Mouse (Mus musculus): ENCODE measurements around the gene Recql.
"Not testable (repeated sequence)": the region's sequence is repeated elsewhere in the genome, so short reads cannot be mapped to it uniquely, and the experiment has no call there.

Recql gene

GRCm38 (mm10) chr6:142363019-142363576 is 23.8 kb downstream of the Recql start:
- DNase-seq, result peak; percentile 9 to 14

- no peak for DNase-seq
These were observed 24.9 kb downstream of the Recql start for GRCm38 (mm10) chr6:142362036-142362435.

DNA sequence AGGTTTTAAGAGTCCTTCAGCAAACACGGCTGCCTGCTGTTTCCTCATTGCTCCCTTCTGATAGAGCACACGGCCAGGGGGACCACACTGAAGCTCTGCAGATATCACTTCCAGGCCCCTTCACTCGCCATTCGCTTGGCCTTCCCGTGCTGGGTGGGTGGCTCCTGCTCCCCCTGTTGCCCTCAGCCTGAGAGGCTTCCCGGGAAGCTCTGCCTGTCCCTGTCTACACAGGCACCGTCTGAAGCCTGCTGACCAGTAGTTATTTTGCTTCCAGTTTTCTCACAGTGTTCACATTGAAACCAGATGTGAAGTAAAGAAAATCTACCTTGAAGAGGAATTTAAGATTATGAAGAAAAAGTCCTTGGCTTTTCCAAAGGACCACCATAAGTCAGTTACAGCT is 29.8 kb downstream of the Recql start:
- no peak for DNase-seq

GRCm38 (mm10) chr6:142352099-142352498 is 34.8 kb downstream of the Recql start:
- DNase-seq, result not testable (repeated sequence)

DNA sequence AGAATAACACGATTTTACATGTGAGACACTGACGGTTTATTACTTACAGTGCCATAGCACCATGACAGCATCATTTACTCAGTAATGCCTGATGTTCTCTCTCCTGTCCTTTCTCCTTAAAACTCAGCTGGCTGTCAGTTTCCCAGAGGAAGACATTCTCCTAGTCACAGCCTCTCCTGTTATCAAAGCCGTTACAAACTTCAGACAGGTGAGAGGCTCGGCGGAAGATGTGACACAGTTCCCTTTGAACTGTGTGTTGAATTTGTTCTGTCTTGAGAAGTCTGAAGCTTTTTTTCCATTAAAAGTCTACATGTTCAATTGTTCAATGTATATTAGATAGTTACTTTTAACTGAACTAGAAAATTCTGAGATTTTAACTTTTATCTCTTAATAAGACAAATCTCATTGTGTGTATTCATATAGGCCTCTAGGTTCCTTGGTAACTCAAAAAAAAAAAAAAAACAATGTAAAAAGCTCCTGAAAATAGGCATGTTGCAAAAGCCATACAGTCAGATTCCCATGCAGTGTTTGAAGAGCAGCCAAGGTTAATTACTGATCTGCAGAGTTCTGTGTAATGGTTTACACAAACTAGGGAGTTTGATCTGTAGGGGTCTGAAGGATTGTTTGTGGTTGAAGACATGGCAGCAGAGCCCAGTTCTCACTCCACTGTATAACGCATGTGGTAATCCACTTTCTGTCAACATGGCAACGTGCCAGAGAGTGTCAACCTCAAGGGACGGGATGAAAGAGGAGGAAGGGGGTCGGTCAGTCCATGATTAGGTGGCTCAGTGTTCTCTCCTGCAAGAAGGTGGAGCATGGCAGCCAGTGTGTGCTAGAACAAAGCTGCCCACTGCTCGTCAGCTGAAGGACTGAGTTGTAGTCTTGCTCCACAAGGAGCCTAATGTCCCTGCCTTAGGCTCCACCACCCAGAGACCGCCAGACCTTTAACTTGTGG is 39.2 kb downstream of the Recql start:
- peak in 1 of 2 experiments; percentile 17 for DNase-seq

DNA sequence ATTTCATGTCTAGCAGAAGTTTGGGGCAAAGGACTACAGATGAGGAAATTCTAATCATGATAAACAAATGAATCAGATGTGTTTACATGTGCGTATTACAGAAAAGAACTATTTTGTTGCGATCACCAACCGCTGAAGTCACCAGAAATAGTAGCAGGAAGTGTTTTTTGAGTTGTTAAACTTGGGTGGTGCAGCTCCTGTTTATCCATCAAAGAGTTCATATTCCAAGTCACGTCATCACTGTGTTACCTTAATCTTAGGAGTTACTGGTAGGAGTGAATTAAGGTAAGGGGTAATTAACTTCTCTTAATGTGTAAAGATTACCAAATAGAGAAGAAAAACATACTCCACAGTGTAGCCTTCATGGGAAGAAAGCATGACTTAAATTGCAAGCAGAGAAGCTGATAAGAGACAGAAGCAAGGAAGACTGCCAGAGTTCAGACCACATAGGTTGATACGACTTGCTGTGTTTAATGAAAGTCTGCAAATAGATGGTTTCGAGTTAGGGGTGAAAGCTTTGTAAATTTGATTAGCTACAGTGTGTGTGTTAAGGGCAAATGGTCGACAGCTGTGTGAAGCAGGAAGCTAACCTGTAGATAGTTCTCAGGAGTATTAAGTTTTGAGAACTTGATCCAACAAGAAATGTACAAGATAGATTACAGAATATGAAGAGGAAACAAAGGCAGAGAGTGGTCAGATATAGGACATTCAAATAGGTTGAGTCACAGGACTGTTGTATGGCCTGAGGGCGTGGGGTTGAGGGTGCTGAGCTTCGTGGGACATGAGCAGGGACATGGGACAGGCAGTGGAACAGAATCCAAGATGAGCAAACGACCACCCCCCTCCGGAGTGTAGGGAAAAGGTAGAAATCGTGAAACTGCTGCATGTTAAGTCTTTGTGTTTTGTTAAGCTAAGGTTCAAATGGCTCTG is 40.4 kb downstream of the Recql start:
- no peak for DNase-seq

DNA sequence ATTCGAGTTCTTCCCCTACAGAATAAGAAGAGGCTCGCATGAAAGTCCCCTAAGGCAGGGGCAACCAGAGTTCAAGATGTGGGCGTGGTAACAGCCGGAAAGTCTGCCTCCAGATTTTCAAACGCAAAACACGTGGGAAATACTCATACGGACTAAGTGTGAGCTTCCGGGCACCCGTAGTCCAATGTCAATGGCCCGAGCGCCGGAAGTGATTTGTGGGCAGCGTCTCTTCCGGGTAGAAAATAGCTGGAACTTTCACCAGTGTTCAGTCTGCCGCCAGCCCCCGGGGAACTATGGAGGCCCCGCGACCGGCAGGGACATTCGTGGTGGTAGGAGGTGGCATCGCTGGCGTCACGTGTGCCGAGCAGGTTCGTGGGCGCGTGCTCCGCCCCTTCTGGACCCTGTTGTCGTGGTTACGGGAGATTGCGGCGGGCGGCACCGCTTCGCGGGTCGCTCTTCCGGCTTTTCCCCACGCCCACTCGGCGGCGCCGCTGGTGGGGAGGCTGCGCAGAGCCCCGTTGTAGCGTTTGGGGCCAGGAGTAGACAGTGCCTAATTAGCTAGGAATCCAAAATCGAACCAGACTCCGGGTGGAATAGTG is 41.3 kb downstream of the Recql start, which contains the start of gene Pyroxd1:
Gene Pyroxd1 (plus strand): TSS at position 215 of the 599 bp plus-strand sequence.
- DNase-seq, result peak; percentile 84 to 85

DNA sequence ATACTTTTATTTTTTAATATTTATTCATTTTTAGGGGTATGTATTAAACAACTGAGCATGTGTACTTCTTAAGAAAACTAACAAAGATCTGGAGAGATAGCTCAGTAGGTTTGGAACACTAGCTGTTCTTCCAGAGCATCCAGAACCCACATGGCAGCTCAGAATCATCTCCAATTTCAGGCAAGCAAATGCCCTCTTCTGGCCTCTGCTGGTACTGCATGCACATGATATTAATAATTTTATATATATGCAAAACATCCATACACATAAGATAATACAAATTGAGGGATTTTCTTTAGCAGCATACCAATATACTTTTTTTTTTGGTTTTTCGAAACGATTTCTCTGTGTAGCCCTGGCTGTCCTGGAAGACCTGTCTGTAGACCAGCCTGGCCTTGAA is 43.3 kb downstream of the Recql start:
- peak; percentile 64 to 76 for DNase-seq

- no peak for DNase-seq
These were observed 47.3 kb downstream of the Recql start for GRCm38 (mm10) chr6:142339576-142339975.

DNA sequence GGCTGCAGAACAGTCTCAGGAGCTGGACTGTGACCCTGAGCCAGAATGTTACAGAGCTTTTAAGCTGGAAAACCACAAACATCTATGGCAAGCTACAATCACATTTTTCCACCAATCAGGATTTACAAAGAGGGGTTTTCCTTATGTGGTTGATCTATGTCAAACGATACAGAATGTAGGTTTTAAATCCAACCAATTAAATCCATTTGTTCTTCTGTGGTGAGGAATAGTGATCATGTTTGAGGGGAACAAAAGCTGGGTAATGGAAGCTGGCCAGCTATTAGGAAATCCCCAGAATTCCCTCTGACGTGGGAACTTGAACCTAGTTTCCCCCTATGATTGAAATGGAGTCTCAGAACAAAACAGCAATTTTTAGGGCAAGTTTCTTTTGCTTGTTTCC is 47.9 kb downstream of the Recql start:
- no peak for DNase-seq

- no peak for DNase-seq
These were observed 57.7 kb downstream of the Recql start for GRCm38 (mm10) chr6:142329201-142329600.

GRCm38 (mm10) chr6:142326598-142326997 is 60.3 kb downstream of the Recql start:
- no peak for DNase-seq

DNA sequence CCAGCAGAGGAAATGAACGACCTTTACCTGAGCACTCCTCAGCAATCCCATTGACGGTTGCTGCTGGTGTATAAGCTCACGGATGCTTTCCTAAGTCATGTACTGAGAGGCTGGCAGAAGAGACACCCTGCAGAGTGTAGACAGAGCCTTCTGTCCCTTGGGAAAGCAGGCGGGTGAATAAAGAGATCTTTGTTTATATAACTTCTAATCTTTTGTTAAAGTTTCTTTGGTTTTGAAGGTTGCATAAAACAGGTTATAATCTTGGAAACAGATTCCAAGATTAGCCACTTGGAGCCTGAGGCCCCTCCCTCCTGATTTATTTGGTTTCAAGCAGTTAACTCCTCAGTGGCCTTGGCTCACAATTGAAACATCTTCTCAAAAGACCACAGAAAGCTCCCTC is 64.0 kb downstream of the Recql start, which contains the start of gene Slco1a5:
Gene Slco1a5 (minus strand): TSS at position 101 of the 400 bp plus-strand sequence.
- DNase-seq, result no peak

DNA sequence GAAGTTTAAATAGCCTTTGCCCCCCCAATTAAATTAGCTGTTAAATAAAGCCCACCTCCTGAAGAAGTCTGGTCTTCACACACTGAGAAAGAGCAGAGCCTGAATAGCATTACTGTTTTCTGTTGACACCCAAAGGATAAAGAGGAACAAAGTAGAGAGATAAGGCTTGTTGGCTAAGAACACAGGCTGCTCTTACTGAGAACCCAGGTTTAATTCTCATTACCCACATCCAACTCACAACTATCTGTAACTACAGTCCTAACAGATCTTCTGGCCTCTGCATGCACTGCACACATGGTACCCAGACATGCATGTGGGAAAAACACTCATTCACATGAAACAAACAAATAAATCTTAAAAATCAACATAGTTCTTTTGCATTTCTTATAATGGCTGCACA is 69.8 kb downstream of the Recql start:
- no peak for DNase-seq

DNA sequence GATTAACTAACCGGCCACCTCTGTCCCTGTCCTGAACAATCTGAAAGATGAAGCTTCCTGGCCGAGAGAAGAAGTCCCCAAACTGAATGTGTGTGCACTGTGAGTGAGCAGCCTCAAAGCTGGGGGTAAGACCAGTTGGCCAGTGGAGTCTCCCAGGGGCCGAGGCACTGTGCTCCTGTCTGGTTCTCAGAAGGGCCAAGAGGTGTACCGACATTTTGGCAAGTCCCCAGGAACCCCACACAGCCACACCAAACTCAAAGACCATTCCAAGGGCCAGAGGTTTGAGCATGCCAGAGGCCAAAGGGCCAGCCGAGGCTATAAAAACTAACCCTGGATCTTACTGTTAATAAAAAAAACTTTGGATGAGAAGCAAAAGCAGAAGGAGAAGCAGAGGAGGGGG is 72.6 kb downstream of the Recql start:
- no peak for DNase-seq

DNA sequence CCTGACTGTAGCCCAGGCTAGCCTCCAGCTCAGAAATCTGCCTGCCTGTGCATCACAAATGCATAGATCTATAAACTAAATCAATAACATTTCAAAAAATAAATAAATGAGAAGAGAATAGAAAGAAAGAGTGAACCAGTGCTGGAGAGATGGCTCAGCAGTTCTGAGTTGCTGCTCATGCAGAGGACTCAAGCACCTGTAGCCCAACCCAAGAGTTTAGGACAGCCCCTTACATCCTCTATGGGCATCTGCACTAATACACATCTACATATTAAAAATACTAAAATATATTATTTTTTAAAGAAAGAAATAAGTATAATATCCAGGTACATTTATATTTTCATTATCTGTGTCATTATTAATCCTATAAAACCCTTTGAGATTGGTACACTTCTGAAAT is 81.8 kb downstream of the Recql start:
- no peak for DNase-seq
